Mouse (Mus musculus) embryo, embryonic 9.5 days (tissue): ENCODE measurements at regions not wholly inside any gene's neighbourhood (a gene's known extent, or its start where the extent isn't known, plus 50 kb on each side); places are given as distances from the start of the nearest gene placed in this dataset.

ENCODE experiments used
- DNase-seq: peaks from one replicate; pipeline ENCODE4 v3.0.0-alpha.2; 2017; ENCODE audit errors: extremely low spot score

- DNase-seq, result no peak
Observed at GRCm38 (mm10) chr2:72886250-72886649, 94.0 kb downstream of the Sp3 start.
